Mouse (Mus musculus) G1E (cell line): ENCODE measurements at regions not wholly inside any gene's neighbourhood (a gene's known extent, or its start where the extent isn't known, plus 50 kb on each side); places are given as distances from the start of the nearest gene placed in this dataset.

Experiments
- ATAC-seq: 2 replicates; pipeline ENCODE4 v1.8.0; 2016; ENCODE audit warnings: mild to moderate bottlenecking; ENCODE audit not compliant: insufficient number of reproducible peaks, poor library complexity, low FRiP score, severe bottlenecking; ENCODE audit errors: extremely low read depth
- DNase-seq: peaks from one replicate; pipeline ENCODE4 v3.0.0; 2012; ENCODE audit warnings: low spot score
- H3K27me3 ChIP-seq: 2 replicates; pipeline ENCODE4 v1.6.1; 2012; ENCODE audit warnings: mild to moderate bottlenecking, low read length, inconsistent platforms; ENCODE audit not compliant: insufficient read depth
- H3K36me3 ChIP-seq: replicated peaks from 2 replicates; pipeline ENCODE3; 2012; ENCODE audit warnings: mild to moderate bottlenecking, inconsistent platforms
- H3K4me1 ChIP-seq: 2 replicates; pipeline ENCODE4 v1.6.1; 2012; ENCODE audit warnings: low read depth, low read length, inconsistent platforms, mixed read lengths; ENCODE audit not compliant: insufficient read depth
- H3K4me3 ChIP-seq: 2 replicates; pipeline ENCODE4 v1.5.1; 2012; ENCODE audit warnings: low read depth, mild to moderate bottlenecking, inconsistent platforms, low read length, moderate library complexity, mixed read lengths
- H3K9me3 ChIP-seq: replicated peaks from 2 replicates; pipeline ENCODE4 v1.6.1; 2012; ENCODE audit warnings: inconsistent platforms
- CTCF ChIP-seq: IDR thresholded peaks from 2 replicates; pipeline ENCODE4 v1.5.1; 2012; ENCODE audit warnings: low read depth, low read length, inconsistent platforms, mixed read lengths
- GATA1 ChIP-seq: IDR thresholded peaks from 2 replicates; pipeline ENCODE4 v1.6.1; 2012; ENCODE audit warnings: borderline replicate concordance, low read length, inconsistent platforms, mixed read lengths
- GATA2 ChIP-seq: IDR thresholded peaks from 2 replicates; pipeline ENCODE4 v1.6.1; 2012; ENCODE audit warnings: low read depth, low read length, inconsistent platforms, borderline replicate concordance
- POLR2AphosphoS5 ChIP-seq: IDR thresholded peaks from 2 replicates; pipeline ENCODE4 v1.6.1; 2012; ENCODE audit warnings: low read depth, low read length, inconsistent platforms; ENCODE audit not compliant: insufficient replicate concordance
- TAL1 ChIP-seq: conservative IDR thresholded peaks from 2 replicates; pipeline ENCODE4 v1.6.1; 2012; ENCODE audit warnings: low read depth, low read length, inconsistent platforms, mixed read lengths

GRCm38 (mm10) chr12:25785646-25786606, 629.1 kb downstream of the Rnf144a start:
- Histone ChIP-seq H3K4me1 (no peaks in the 10 kb centered on the region), H3K36me3 (no peaks in the 10 kb centered on the region), H3K27me3 (no peaks in the 10 kb centered on the region), H3K9me3 (peaks cover 56% of the 10 kb centered on the region), H3K4me3 (no peak overlapping the region)
- DNase-seq = no peak
- TF ChIP-seq GATA1 (no peak), GATA2 (no peak), CTCF (no peak), POLR2AphosphoS5 (no peak)
- ATAC-seq = no peak

DNA sequence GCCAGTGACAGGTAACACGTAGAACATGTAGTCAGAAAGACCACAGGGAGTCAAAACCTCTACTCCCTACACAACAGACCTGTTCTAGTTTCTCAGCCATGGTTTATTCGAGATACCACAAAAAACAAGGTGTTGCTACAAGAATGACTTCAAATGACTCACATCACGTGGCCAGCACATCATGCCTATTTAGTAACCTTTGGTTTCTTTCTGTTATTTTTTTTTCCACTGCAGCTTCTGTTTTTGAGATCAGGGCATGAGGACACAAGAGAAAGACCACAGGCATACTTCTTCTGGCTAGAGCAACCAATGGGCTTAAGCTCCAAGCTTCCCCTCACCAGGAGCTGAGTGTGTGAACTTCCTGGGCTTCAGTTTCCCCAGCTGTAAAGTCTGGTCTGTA, 630.7 kb downstream of the Rnf144a start:
- ATAC-seq (no peak), DNase-seq (no peak)
- H3K4me1 ChIP-seq = no peaks in the 10 kb centered on the region
- peaks cover 52% of the 10 kb centered on the region for H3K9me3 ChIP-seq
- H3K36me3 ChIP-seq = no peaks in the 10 kb centered on the region
- TF ChIP-seq TAL1 (no peak), GATA2 (no peak), POLR2AphosphoS5 (no peak), GATA1 (no peak), CTCF (no peak)
- no peak overlapping the region for H3K4me3 ChIP-seq
- no peaks in the 10 kb centered on the region for H3K27me3 ChIP-seq

- Histone ChIP-seq H3K36me3 (no peaks in the 10 kb centered on the region), H3K27me3 (no peaks in the 10 kb centered on the region), H3K4me1 (no peaks in the 10 kb centered on the region), H3K4me3 (no peak overlapping the region), H3K9me3 (peaks cover 55% of the 10 kb centered on the region)
- ATAC-seq (no peak), DNase-seq (no peak)
- TF ChIP-seq GATA2 (no peak), TAL1 (no peak), GATA1 (no peak), POLR2AphosphoS5 (no peak), CTCF (no peak)
Observed at GRCm38 (mm10) chr12:25782972-25783717, 631.9 kb downstream of the Rnf144a start.

- H3K4me1 ChIP-seq = no peaks in the 10 kb centered on the region
- no peak overlapping the region for H3K4me3 ChIP-seq
- ATAC-seq = no peak
- no peak for DNase-seq
- H3K27me3 ChIP-seq = no peaks in the 10 kb centered on the region
- peaks cover 21% of the 10 kb centered on the region for H3K9me3 ChIP-seq
- H3K36me3 ChIP-seq = no peaks in the 10 kb centered on the region
- no peak for TF ChIP-seq POLR2AphosphoS5
- no peak for TF ChIP-seq CTCF
- TF ChIP-seq TAL1 = no peak
- TF ChIP-seq GATA1 = no peak
- TF ChIP-seq GATA2 = no peak
Observed at GRCm38 (mm10) chr12:25771856-25772255, 643.2 kb downstream of the Rnf144a start.

GRCm38 (mm10) chr12:25768644-25769043, 646.4 kb downstream of the Rnf144a start:
- TF ChIP-seq GATA2 (no peak), CTCF (no peak), POLR2AphosphoS5 (no peak), TAL1 (no peak), GATA1 (no peak)
- no peaks in the 10 kb centered on the region for H3K27me3 ChIP-seq
- no peaks in the 10 kb centered on the region for H3K36me3 ChIP-seq
- no peak; the same call in 1 of the 2 replicates for ATAC-seq
- no peaks in the 10 kb centered on the region for H3K4me1 ChIP-seq
- H3K9me3 ChIP-seq = peaks cover 33% of the 10 kb centered on the region
- no peak for DNase-seq
- no peak overlapping the region for H3K4me3 ChIP-seq

GRCm38 (mm10) chr12:25763061-25763460, 652.0 kb downstream of the Rnf144a start:
- Histone ChIP-seq H3K4me3 (no peak overlapping the region), H3K27me3 (no peaks in the 10 kb centered on the region), H3K36me3 (no peaks in the 10 kb centered on the region), H3K4me1 (no peaks in the 10 kb centered on the region), H3K9me3 (peaks cover 38% of the 10 kb centered on the region)
- TF ChIP-seq CTCF (no peak), POLR2AphosphoS5 (no peak)
- no peak for ATAC-seq
- DNase-seq = no peak
